Mouse (Mus musculus) layer of hippocampus, adult 11-12 months (tissue): Measurements from ENCODE around the gene Zfp213.

Source experiments
- DNase-seq: peaks from one replicate; pipeline ENCODE4 v3.0.0; 2022; ENCODE audit warnings: low spot score

Gene Zfp213

DNA sequence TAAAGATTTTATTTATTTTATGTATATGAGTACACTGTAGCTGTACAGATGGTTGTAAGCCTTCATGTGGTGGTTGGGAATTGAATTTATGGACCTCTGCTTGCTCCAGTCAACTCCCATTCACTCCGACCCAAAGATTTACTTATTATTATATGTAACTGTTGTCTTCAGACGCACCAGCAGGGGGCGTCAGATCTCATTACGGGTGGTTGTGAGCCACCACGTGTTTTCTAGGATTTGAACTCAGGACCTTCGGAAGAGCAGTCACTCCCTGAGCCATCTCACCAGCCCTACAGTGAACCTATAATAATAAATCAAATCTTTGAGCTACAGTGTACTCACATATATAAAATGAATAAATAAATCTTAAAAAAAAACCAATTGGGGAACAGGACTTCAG is 8.0 kb upstream of the Zfp213 start:
- no peak for DNase-seq

DNA sequence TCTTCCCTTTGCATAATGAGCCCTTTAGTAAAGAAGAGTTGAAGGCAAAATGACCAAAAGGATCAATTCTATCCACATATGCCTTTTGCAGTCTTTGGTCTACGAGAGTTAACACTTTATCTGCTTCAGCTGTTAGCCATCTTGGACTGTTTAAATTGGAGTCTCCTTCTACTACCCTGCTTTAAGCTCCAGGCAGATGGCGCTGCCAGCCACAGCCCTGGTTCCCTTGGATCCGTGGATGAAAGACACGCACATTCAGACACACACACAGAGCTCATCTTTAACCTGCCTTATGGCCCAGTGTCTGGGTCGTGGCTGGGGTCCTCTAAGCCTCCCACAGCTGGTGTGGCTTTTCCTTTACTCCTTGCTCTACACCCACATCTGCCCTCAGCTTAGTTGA is 7.0 kb upstream of the Zfp213 start:
- DNase-seq: no peak

DNA sequence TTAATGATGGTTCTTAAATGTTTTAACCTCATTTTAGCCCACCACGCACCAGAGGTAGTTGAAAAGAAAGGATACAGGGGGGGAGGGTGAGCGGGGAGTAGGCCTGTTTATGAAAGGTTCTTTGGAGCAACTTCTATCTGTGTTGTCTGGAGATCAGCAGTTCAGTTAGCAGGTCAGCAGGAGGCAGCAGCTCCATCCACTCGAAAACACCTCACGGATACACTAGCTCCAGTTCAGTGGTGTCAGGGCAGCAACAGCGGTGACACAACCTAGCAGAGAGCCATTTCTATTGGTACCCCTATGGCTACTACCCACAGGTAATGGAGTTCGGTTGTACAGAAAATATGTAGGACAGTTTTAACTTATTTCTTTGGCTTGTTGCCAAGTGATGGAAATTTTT is 6.0 kb upstream of the Zfp213 start:
- DNase-seq: no peak

DNA sequence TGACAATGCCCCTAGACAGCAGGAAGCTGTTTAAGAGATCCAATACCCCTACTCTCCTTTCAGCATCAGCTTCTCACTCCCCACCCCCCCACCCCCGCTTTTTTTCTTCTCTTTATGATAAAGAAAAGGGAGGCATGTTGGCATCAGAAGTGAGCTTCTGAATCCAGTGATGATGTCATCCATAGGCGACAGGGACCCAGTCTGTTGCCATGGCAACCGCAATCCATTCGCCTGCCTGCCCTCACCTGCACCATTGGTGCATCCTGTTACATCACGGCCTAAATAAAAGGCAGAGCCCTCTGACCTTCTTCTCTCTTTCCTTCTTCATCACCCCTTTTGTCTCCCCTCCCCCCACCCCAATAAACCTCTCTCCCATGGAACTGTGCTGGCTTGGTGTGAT is 4.3 kb upstream of the Zfp213 start:
- no peak for DNase-seq

DNA sequence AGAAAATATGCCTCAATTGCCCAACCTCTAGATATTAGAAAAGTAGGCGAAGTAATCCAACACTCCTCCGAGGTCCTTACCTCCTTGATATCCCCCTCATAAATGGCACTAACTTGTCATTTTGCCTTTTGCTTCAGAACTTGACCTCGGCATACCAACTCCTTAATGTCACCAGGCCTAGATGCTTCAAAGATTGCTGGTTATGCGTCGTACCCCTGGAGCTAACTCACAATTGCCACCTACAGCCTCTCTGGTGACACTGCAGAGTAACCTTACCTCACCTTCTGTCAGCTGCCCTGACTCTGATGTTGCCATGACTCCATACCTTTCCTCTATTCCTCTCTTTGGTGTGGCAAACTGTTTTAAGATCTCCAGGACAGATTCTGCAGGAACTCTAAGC is 2.7 kb upstream of the Zfp213 start:
- DNase-seq: no peak

DNA sequence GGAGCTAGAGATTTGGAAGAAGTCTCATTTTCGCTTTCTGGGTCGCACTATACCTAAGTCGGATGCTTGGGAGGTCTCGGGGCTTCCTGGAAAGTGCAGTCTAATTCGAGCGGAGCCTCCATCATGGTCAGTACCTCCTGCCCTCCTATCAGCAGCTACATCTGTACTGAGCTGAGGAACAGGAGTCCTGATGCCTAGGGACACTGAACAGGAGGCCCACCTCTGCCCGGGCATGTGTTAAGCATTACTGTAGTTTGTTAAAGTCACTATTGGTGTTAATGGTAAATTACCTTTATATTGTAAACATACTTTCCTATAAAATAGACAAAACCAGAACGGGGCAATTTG is 304 bp upstream of the Zfp213 start:
- DNase-seq: no peak

DNA sequence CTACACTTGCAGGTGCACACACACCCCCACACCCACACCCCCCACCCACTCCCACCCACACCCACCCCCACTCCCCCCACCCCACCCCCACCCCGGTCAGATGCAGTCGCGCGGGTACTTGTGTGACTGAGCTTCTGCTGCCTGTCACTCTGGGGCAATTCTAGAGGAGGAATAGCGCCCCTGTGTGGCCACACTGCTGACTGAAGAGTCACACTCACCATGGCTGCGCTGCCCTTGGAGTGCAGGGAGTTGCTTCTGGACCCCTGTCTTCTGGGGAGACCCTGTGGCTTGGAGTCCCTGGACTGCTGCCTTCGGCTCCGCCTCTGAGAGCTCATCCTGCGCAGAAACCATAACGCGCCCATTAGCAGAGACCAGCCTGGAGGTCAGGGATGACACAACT is 4.3 kb downstream of the Zfp213 start:
- peak; percentile 65 for DNase-seq

DNA sequence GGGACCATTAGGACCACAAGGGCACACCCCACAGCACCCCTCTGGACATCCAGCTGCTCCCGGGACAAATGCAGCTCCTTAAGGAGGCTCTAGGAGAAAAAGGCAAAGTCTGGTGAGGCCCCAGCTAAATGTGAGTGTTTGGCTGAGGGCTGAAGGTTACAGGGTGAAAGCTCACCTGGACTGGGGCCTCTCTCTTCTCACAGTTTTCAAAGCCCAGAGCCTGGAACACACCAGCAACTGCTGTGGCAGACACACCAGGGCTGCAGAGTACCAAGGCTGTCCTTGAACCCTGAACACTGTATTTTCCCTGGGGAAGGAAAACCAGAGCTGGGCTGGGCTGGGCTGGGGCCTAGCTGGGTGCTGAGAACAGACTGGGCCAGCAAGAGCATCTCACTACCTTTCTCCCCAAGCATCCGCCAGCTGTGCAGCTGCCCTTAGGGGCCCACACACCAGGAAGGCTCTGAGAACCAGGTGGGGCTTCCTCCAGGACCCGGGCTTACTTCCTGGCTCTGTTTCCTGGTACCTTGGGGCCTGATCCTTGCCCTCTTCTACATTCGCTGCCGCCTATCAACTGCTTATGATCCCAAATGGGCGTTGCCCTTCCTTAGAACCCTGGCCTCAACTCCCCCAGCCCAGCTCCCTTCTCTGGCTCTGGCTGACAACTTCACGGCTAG is 8.7 kb downstream of the Zfp213 start:
- no peak for DNase-seq

DNA sequence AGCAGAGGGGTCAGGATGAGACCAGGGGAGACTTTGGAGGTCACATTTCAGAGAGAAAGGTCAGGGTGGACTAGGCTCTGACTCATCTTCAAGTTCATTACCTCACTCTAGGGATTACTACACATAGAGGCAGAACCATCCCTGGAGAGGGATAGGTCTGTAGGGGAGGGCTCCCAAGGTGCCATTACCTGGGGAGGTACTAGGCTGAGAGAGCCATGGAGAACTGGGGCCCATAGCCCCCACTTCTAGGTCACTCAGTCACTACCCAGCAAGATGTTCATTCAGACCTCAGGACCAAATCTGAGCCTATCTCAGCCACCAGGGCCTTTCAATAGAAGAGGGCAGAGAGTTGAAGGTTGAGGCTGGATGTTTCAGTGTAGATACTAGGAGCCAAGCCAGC is 9.7 kb downstream of the Zfp213 start:
- DNase-seq: no peak

DNA sequence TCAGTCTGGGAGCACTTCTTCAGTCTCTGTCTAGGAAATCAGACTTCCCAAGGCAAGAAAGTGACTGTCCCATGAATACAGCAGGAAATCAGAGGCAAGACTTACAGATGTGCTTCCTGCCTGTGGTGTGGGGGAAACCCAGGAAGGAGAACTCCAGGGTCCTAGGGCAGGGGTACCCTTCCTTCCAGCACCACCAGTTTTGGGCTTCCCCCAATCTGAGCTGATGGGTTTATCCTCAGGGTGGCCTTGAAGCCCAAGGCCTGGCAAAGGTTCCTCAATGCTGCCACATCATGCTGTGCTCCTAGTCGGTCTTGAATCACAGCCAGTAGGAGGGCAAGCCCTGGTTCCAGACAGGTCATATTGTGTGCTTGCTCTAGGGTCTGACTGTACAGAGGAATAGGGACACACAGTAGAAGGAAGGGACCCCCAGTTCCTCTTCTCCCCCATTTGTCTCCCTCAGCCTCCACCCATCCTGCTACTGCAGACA is 10.4 kb downstream of the Zfp213 start:
- no peak for DNase-seq

DNA sequence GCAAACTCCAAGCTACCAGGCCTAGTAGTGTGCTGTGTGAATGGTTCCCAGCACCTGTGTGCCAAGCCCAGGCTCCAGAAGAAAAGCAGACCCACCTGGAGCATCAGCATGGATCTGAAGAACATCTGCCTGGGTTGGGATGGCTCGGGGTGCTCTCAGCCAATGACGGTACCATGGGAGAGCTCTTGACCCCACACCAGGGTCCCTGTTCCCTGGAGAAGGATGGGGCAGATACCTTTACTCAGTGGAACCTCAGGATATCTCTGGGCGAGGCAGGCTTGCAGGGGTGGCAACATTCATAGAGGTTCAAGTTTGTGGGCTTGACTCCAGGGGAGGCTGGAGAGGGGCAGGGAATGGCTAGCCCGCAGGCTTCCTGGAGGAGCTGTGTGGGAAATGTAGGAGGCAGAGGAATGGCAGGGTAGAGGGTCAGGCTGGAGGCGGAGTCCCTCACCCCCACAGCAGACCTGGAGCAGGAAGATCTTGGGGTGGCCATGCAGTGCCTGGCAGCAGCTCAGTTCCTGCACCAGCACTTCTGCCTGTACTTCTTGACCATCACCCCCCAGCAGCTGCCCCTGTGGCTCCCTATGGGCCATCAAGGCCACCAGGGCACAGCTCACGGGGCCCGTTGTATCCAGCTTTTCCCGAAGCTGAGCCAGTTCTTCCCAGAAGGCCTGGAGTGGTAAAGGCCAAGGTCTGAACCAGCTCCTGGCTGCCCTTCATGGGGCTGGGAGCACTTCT is 11.0 kb downstream of the Zfp213 start:
- no peak for DNase-seq

DNA sequence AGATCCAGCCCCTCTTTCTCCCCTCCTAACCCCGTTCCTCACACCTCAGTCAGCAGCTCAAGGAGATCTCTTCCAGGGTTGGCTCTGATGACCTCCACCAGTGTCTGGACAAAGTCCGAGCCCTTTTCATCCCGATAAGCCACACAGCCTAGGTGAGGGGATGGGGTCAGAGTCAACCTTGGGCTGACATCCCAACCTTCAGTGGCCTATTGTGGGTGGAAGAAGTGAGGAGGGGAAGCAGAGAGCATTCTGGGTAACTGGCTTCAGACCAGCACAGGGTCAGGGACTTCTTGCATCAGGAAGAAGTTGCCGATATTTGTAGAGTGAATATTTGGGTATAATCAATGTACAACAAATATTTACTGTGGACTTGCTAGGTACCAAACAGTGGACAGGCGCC is 12.1 kb downstream of the Zfp213 start:
- DNase-seq: no peak

DNA sequence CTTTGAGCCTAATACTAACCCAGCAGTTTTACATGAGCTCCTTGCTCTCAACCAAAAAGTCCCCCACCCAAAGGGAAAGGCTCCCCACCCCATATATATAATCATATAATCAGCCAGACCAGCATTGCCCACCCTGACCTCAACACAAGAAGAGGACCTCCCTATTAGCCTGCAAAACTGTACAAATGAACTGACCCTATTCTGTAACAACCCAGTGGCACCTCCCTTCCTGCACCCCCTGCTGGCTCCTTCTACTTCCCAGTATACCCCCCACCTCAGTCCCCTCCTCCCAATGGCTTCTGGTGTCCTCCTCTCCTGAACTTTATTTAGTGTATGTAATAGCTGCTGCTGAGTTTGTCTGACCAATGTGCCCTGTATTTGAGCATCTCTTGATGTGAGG is 12.6 kb downstream of the Zfp213 start:
- no peak for DNase-seq

DNA sequence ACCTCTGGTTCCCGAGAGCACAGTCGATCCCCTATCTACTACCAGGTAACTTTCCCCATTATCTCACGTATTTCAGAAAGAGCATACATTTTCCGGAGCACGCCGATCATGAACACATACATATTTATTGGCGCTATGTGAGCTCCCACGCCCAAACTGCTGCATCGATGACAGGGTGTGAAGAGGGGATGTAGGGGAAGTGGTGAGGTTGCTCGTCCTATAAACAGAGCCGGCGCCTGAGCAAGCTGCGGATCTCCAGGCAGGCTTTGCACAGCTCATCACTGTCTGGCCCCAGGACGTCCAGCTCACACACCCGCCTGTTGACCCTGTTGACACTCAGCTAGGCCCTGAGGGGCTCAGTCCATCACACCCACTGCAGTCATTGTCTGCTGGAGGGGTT is 13.2 kb downstream of the Zfp213 start:
- DNase-seq: no peak

DNA sequence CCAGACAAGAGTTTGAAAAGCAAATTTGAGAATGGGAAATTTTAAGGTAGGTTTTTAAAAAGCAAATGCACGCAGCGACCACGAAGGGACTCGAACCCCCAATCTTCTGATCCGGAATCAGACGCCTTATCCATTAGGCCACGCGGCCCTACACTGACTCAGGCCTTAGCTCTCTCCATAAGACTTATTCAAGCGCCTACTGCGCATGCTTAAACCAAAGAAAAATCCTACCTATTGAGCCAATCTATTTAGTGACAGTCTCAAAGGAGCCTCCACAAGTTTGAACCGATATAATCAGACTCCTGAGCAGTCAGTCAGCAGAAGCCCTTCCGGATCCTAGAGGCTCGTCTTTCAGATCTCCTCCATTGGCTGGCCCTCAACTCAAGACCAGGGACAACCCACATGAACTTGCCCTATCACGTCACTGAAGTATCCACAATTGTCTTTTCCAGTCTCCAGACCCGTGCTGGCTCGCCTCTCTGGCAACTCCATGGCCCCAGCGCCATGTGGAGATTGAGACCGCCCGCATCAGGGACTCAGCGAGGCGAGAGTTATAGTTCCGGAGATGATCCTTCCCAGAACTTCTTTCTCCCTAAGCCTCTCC is 13.7 kb downstream of the Zfp213 start:
- DNase-seq: peak; percentile 97

DNA sequence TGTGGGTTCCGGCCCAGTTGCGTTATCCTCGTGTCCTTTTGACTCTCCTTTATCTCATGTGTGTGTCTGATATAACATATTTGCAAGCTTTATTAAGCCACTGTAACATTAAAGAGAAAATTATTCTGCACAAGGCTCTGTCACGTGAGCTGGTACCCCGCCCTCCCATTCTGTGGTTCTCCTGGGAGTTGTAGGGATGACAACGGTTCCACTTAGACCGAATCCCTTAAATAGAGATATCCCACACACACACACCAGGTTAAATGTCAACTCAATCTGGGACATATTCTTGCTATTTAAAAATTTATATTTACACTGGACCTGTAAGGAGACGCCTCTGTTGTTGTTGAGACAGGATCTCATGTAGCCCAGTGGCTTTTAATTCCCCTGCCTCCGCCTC is 14.6 kb downstream of the Zfp213 start:
- DNase-seq: peak; percentile 33

DNA sequence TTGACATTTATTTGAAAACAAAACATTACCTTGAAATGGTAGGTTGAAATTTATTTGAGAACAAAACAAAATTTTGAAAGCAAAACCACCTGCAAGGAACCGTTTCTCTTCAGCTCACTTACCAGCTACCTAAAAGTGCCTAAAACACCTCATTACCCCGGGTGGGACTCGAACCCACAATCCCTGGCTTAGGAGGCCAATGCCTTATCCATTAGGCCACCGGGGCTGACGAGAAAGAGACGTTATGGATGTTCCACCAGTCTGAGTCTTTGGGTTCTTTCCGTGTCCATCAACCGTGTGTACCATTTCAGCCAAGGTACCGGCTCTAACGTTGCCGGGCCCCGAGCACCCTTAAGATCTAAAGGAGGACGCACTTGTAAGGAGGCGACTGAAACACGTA is 15.4 kb downstream of the Zfp213 start:
- peak; percentile 87 for DNase-seq

DNA sequence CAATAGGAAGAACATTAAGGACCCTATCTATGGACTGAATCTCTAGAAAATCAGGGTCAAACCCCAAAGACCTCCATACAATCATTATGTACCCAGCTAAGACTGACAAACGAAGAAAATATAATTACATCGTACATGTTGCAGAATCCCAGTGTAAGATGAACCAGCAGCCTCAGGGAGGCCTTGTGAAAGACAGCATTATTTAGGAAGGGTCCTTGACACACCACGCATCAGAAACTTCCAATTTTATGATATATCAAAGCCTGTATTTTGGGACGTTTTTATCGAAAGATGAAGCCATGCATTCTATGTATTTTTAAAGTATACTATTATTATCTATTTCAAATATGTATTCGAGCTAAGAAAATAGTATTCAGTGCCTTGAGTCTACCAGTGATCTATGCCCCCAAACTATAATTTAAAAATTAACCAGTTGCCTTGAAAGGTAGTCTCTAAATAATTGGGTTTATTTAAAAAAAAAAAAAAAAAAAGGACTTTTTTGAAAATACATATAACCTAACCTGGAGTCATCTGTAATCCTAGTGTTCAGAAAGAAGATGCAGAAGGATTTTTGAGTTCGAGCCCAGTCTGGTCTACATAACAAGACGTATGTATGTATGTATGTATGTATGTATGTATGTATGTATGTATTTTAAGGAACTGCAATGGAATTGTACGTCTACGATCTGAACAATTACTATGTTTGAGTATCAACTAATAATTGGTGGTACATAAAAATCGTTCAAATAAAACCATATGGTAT is 16.2 kb downstream of the Zfp213 start:
- peak; percentile 2 for DNase-seq

DNA sequence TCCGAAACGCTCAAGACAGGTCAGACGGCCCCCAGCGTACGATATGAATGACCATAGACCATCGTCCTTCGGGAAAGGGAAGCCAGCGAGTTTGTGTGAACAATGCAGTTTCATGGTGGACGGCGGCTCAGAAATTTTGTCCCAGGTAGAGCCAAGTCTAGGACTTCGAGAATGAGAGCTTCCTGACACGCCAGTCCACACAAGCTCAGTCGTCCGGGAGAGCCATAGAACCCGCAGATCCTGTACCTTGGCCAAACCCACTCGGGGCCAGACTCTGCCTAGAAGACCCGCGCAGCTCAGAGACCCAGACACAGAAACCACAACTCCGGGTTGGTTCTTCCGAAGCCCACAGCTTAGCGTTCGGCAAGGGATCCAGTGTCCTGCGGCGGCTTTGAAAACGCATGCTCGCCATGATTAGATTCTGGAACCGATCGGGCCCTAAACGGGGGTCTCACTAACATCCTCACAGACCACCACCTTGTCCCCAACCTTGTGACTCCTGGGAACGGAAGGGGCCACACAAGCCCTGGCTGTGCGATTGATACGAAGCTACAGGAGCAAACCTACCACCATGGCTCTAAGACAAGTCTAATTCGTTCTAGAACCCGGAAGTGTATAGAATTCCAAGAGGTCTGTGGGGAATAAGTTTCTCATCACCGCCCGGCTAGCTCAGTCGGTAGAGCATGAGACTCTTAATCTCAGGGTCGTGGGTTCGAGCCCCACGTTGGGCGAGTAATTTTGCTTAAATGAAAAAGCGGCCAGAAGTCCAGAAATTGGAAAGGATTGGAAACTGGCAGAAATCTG is 17.1 kb downstream of the Zfp213 start:
- DNase-seq: peak; percentile 90

DNA sequence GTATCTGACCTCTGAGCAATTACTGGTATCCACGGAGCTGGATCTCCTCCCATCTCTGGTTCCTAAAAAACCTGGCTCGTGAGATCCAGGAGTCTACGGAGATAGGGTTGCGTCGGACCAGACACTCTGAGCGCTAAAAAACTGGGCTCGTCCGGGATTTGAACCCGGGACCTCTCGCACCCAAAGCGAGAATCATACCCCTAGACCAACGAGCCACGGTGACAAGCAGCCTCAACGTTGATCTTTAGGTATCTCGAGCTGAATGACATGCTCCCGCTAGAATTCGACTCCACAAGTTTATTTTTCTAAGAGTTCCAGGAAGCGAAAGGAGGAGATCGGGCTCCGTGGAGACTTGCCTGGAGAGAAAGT is 17.7 kb downstream of the Zfp213 start:
- peak; percentile 74 for DNase-seq

DNA sequence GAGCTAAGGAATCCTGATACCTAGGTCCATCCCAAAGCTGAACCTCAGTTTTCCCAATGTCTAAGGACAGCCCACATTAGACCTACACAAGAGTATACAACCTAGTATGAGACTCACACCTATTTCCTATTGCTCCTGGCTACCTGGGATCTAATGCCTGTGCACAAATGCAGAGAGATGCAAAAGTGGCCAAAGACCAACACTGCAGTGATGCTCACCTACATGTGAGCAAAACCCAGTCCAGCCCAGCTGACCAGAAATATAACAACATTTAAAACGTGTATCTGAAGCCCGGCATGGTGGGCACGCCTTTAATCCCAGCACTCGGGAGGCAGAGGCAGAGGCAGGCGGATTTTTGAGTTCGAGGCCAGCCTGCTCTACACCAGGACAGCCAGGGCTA is 18.2 kb downstream of the Zfp213 start:
- DNase-seq: no peak

DNA sequence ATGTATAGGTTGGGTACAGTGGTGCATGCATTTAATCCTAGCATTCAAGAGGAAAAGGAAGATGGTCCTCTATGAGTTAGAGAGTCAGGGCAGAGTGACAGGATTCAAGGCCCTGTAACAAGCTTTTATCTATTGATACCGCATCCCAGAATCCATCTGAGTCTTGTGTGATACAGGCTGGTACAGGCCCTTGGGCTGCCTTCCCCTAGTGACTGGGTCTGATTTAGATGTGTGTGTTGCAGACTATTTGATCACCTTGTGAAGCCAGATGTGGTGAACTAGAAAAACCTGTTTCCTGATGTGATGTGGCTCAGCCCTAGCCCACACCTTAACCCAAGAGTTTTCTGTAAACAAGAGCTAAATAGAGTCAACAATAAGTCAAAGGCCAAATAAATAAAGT is 19.3 kb downstream of the Zfp213 start:
- DNase-seq: peak; percentile 2
